In the genomic region with DNA sequence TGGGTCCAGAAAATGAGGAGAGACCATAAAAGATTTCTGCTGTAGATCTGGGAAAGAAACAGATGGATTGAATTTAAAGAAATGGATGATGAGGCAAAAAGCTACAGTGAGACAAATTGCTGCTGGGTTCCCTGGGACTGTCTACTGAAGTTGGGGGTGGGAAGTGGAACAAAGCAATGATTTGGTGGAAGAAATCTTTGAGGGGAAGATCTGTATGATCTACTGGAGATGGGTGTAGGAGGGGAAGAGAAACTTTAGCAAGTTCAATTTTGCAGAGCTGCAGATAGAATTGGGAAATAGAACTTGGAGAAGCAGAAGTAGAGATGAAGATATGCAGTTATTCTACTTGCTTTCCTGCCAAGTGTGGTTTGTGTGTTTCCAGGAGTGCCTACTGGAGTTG, we compare ENCODE assay signal across 19 mouse cellular contexts.
"Had no signal": no experiment of that assay in that cellular context is flagged by ENCODE, and none has a peak within 500 bp of the region (broad histone marks: within the 10 kb centered on the region; RNA-seq: fewer than 3 reads in every experiment).

No protein-coding gene starts in this region.

- DNase-seq: gastrocnemius, adult 2 months; gastrocnemius, postnatal 10 days; gastrocnemius, postnatal 25 days; heart, adult 18-20 months; heart, postnatal 10 days; heart, postnatal 4 days; kidney, adult 18-20 months; kidney, adult 8-10 months; kidney, postnatal 10 days; kidney, postnatal 25 days; kidney, postnatal 4 days; layer of hippocampus, adult 9-11 months; layer of hippocampus, postnatal 36 days; left cerebral cortex, postnatal 4 days had no signal

- ATAC-seq: hindbrain, embryonic 16.5 days; inflammation-experienced regulatory T-cells, adult 6 months; intestine, embryonic 15.5 days; intestine, postnatal 0 days; liver, embryonic 12.5 days had no signal
